Mouse (Mus musculus): ENCODE results near the gene Enox2.

The Enox2 gene

DNA sequence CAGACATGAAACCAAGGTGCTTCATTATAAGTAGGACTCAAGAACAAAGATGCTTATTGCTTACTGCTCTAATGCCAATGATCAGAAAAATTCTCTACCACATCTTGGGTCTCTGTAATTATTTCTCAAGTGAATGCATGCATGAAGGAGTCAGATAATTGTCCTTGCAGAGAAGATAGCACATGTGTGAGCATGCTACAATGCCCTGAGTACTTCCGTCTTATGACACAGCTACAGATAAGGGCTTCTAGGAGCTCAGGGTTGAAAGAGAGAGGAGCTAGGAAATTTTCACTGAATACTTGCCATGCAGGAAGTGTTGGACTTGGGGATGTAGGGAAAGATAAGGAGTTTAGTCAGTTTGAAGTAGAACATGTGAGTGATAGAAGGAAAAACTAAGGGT lies 285.2 kb downstream of the Enox2 start:
- no peak for DNase-seq (ENCODE audit: low spot score)

- no peak for DNase-seq (ENCODE audit: low spot score)
Measured at GRCm38 (mm10) chrX:48985653-48986052, 302.4 kb downstream of the Enox2 start.

DNA sequence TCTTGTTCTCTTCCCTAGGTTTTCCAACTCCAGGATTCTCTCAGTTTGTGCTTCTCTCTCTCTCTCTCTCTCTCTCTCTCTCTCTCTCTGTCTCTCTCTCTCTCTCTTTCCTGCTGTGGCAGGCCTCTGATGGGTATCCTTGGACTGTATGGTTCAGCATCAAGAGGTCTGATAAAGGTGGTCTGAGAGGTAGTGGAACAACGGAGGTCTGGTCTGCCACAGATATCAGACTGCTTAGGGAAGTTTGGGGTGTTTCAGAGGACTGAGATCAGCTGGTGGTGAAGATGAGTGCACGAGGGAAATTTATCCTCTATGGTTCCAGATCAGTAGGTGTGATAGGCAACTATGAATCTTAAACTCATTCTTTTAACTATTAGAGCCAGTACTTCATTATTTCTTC lies 303.6 kb downstream of the Enox2 start:
- no peak for DNase-seq (ENCODE audit: low spot score)

Data from layer of hippocampus, adult 9-10 months (tissue).